Mouse (Mus musculus): ENCODE results near the gene Pak1ip1.
A peak's percentile ranks its signal among the peaks of the same experiment; 100 is the strongest.

Gene Pak1ip1

GRCm38 (mm10) chr13:41006244-41006643 is 5.4 kb downstream of the Pak1ip1 start:
- DNase-seq (ENCODE audit: low spot score), result no peak

- no peak for DNase-seq (ENCODE audit: low spot score)
These were observed 7.4 kb downstream of the Pak1ip1 start for GRCm38 (mm10) chr13:41008271-41008670.

- no peak for DNase-seq (ENCODE audit: low spot score)
These were observed 8.1 kb downstream of the Pak1ip1 start for GRCm38 (mm10) chr13:41008946-41009345.

- DNase-seq (ENCODE audit: low spot score), result peak; percentile 97
These were observed 15.2 kb downstream of the Pak1ip1 start, which contains the start of gene Tmem14c for GRCm38 (mm10) chr13:41015829-41016634. Tmem14c (plus strand) TSS chr13:41016292.

- DNase-seq (ENCODE audit: low spot score), result peak; percentile 74
These were observed 16.1 kb downstream of the Pak1ip1 start for GRCm38 (mm10) chr13:41016797-41017405.

- DNase-seq (ENCODE audit: low spot score), result no peak
These were observed 17.0 kb downstream of the Pak1ip1 start for GRCm38 (mm10) chr13:41017832-41018231.

- DNase-seq (ENCODE audit: low spot score), result no peak
These were observed 17.4 kb downstream of the Pak1ip1 start for GRCm38 (mm10) chr13:41018236-41018635.

- DNase-seq (ENCODE audit: low spot score), result no peak
These were observed 18.2 kb downstream of the Pak1ip1 start for GRCm38 (mm10) chr13:41018756-41019591.

- DNase-seq (ENCODE audit: low spot score), result no peak
These were observed 19.7 kb downstream of the Pak1ip1 start for GRCm38 (mm10) chr13:41020494-41020893.

- DNase-seq (ENCODE audit: low spot score), result no peak
These were observed 20.8 kb downstream of the Pak1ip1 start for GRCm38 (mm10) chr13:41021607-41022006.

GRCm38 (mm10) chr13:41022099-41022498 is 21.3 kb downstream of the Pak1ip1 start:
- no peak for DNase-seq (ENCODE audit: low spot score)

GRCm38 (mm10) chr13:41030098-41030497 is 29.3 kb downstream of the Pak1ip1 start:
- no peak for DNase-seq (ENCODE audit: low spot score)

GRCm38 (mm10) chr13:41042511-41042910 is 41.7 kb downstream of the Pak1ip1 start:
- no peak for DNase-seq (ENCODE audit: low spot score)

GRCm38 (mm10) chr13:41045901-41046300 is 45.1 kb downstream of the Pak1ip1 start:
- DNase-seq (ENCODE audit: low spot score), result no peak

GRCm38 (mm10) chr13:41047280-41047679 is 46.5 kb downstream of the Pak1ip1 start:
- DNase-seq (ENCODE audit: low spot score), result no peak

- no peak for DNase-seq (ENCODE audit: low spot score)
These were observed 51.1 kb downstream of the Pak1ip1 start for GRCm38 (mm10) chr13:41051965-41052364.
